Mouse (Mus musculus): Measurements from ENCODE around the gene Rps27.

Rps27 gene

DNA sequence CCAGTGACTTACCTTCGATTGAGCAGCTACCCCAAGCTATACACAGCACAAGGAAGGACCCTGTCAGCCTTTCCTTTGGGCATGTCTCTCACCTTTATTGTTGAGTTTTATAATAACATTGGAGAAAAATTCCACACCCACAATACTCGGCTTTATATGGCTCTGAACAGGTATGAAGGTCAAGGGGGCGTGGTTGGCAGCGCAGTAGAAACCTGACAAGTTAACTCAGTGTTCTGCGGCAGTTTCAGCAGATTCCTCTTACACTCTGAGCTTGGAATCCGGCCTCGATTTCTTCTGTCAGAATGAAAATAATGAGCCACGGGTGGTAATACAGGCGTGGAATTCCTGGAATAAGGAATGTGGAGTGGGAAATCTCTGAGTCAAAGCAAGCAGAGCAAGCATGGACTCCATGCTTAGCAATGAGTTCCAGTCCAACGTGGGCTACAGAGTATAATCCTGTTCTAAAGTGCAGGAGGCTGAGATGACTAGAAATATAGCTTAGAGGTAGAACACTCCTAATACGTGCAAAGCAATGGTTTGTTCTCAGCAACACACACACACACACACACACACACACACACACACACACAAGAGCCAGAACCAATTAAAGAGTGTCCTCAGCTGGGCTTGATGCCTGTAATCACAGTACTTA is 22.5 kb downstream of the Rps27 start:
- no peak for DNase-seq (ENCODE audit: low spot score in 2 of 2)

DNA sequence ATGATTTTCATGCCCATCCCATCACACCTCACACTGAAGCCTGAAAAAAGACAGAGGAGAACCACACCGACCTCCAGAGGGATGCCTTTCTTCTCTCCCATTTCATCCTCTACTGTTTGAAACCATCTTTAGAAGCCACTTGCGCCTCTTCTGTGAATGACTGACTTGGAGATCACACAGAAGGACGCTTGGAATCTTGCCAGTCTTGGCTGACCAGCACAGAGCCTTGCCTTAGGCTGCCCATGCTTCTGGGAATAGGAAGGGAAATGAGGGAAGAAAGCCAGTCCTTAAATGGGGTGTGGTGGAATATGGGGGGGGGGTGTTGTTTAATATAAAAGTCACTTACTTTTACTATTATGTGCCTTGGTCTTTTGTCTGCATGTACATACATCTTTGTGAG is 29.9 kb downstream of the Rps27 start:
- no peak for DNase-seq (ENCODE audit: low spot score in 2 of 2)

- DNase-seq (ENCODE audit: low spot score in 2 of 2): no peak
Observed at GRCm38 (mm10) chr3:90179566-90179965, 33.9 kb downstream of the Rps27 start.
